Mouse (Mus musculus) forebrain, embryonic 12.5 days (tissue): Measurements from ENCODE around the gene Ncoa3. TPM values are rescaled to one million over a fixed set of nuclear protein-coding genes. Genes with fewer than 3 reads are reported as not detected.
A peak's percentile ranks its signal among the peaks of the same experiment; 100 is the strongest.

Source experiments
- ATAC-seq: fragments of 200-750 bp; cut with Nextera tagmentation; 2 replicates; pipeline ENCODE4 v1.8.0; 2017; ENCODE audit warnings: moderate TSS enrichment; ENCODE audit not compliant: low FRiP score
- H3K27ac ChIP-seq: fragments of 300-500 bp; sonication (generic); 2 replicates; pipeline ENCODE4 v1.5.1; 2016; ENCODE audit warnings: mild to moderate bottlenecking
- H3K27me3 ChIP-seq: fragments of 300-500 bp; sonication (generic); 2 replicates; pipeline ENCODE4 v1.6.1; 2016; ENCODE audit warnings: mild to moderate bottlenecking
- H3K36me3 ChIP-seq: fragments of 300-500 bp; sonication (generic); replicated peaks from 2 replicates; pipeline ENCODE4 v1.6.1; 2016; ENCODE audit warnings: mild to moderate bottlenecking
- H3K4me1 ChIP-seq: fragments of 300-500 bp; sonication (generic); 2 replicates; pipeline ENCODE4 v1.6.1; 2016
- H3K4me2 ChIP-seq: fragments of 300-500 bp; sonication (generic); 2 replicates; pipeline ENCODE4 v1.6.1; 2016; ENCODE audit warnings: mild to moderate bottlenecking, moderate library complexity
- H3K4me3 ChIP-seq: fragments of 300-500 bp; sonication (generic); replicated peaks from 2 replicates; pipeline ENCODE4 v1.5.1; 2016; ENCODE audit warnings: mild to moderate bottlenecking
- H3K9ac ChIP-seq: fragments of 300-500 bp; sonication (generic); 2 replicates; pipeline ENCODE4 v1.6.1; 2016; ENCODE audit warnings: mild to moderate bottlenecking
- H3K9me3 ChIP-seq: fragments of 300-500 bp; sonication (generic); 2 replicates; pipeline ENCODE4 v1.6.1; 2016
- WGBS: fragments of 180-500 bp; shearing (Covaris S2); methylation state at CpG from one replicate; pipeline ENCODE4 v1.1.7; 2016; 5-methylcytosine and 5-hydroxymethylcytosine counted together
- polyA plus RNA-seq: library from polyadenylated mRNA; unstranded; fragments of >200 nt; fragmentation: Nextera tagmentation; extraction: Ambion mirVana; gene quantifications from 2 replicates; pipeline ENCODE4 v1.2.1, GENCODE M21; 2016

Gene Ncoa3
- polyA plus RNA-seq, 1 experiment from 2014 or later = 12.9 TPM

DNA sequence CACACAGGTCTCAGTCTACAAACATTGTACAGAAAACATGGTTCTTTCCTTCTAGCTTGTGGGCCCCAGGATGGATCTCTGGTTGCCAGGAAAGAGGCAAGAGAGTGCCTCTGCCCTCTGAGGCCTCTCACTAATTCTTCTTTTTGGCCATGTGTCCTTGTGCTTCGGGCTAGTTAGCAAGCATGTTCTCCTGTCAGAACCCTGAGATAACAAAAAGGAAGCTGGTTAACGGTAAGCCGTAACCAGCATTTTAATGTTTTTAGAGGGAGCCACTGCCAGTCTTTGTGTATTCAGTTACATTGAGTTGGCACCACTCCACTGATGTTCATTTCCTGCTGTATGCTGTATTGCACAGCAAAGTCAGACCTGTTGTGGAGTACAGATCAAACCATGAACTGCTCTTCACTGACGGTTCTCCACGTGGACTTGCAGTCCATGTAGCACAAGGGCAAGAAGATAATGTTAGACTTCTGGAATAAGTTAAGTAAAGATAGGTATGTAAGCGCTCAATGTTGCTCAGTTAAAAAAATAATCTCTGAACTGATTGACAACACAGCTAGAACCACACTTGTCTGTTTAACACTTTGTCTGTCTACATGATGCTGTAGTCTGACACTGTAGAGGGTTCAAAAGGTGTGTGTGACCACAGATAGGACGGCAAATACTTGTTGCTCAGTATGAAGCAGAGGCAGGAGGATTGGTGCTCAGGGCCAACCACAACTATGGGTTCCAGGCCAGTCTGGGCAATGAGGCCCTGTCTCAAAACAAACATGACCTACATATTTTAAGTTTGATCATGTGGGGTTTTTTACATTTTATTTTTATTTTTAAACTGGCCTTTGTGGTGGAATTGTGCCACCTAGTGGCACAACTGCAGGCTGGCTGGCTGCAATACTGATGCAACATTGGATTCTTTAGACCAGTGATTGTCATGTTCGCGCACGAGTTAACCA, 53.4 kb downstream of the Ncoa3 start:
- ATAC-seq = 0 out of 2 replicates have a peak, but pooled peaks have one; percentile 49
- Histone ChIP-seq H3K4me1 (peaks cover 9% of the 10 kb centered on the region), H3K9me3 (no peaks in the 10 kb centered on the region), H3K27me3 (no peaks in the 10 kb centered on the region), H3K4me3 (no peak overlapping the region), H3K27ac (no peak overlapping the region), H3K36me3 (peaks cover 30% of the 10 kb centered on the region), H3K9ac (no peak overlapping the region), H3K4me2 (no peak overlapping the region)
- 72% methylated on average over 10 of the region's 10 CpGs for WGBS

DNA sequence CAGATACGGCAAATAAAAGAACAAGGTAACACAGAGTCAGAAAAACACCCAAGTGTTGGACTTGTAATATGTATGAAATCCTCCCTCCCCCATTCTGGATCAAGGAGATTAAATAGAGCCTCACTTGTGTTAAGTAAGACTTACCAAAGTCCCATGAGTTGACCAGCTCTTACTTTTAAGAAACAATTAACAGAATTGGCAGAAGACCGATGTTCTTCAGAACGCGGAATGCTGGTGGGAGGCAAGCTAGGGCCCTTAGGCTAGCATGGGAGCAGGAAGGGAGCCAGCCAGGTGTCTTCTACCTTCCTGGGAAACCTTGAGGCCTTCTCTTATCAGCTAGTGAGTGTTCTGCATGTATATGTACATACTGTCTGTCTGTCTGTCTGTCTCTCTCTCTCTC, 55.5 kb downstream of the Ncoa3 start:
- Histone ChIP-seq H3K27ac (no peak overlapping the region), H3K27me3 (no peaks in the 10 kb centered on the region), H3K4me3 (no peak overlapping the region), H3K9me3 (no peaks in the 10 kb centered on the region), H3K9ac (no peak overlapping the region), H3K36me3 (peaks cover 45% of the 10 kb centered on the region), H3K4me2 (no peak overlapping the region), H3K4me1 (no peaks in the 10 kb centered on the region)
- no peak for ATAC-seq
- 95% methylated on average over 4 of the region's 4 CpGs for WGBS

DNA sequence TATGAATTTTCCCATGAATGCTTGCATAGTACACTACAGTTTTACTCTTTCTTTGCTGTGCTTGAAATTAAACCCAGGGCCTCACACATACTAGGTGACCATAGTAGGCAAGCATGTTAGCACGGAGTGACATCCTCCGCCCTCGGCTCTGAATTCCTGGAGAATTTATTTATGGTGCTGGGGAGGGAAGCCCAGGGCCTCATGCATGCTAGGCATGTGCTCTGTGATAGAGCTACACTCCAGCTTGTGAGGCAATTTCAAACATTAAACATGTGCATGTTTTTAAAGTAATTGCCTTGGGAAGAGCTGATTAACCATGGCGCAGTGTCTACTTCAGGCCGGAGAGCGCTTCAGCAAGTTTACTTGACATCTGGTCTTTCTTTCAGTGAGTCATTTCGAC, 56.4 kb downstream of the Ncoa3 start:
- no peak overlapping the region for H3K9ac ChIP-seq
- no peak overlapping the region for H3K4me3 ChIP-seq
- H3K27me3 ChIP-seq = no peaks in the 10 kb centered on the region
- H3K4me2 ChIP-seq = no peak overlapping the region
- no peaks in the 10 kb centered on the region for H3K4me1 ChIP-seq
- peaks cover 49% of the 10 kb centered on the region for H3K36me3 ChIP-seq
- no peak overlapping the region for H3K27ac ChIP-seq
- no peaks in the 10 kb centered on the region for H3K9me3 ChIP-seq
- WGBS = 89% methylated on average over 7 of the region's 7 CpGs
- ATAC-seq = no peak

DNA sequence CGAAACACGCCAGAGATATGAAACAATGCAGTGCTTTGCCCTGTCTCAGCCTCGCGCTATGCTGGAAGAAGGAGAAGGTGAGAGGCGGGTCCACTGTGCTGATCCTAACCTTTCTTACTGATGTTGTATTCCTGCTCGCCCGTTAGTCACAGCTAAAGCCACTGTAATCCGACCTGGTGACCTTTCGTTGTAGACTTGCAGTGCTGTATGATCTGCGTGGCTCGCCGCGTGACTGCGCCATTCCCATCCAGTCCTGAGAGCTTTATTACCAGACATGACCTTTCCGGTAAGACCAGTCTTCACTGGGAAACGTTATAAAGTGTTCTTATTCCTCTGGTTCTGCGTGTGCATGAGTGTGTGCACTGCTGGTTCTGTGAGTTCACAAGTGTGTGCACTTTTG, 59.0 kb downstream of the Ncoa3 start:
- H3K27me3 ChIP-seq = no peaks in the 10 kb centered on the region
- peaks cover 73% of the 10 kb centered on the region for H3K36me3 ChIP-seq
- no peak overlapping the region for H3K9ac ChIP-seq
- H3K4me3 ChIP-seq = no peak overlapping the region
- H3K4me1 ChIP-seq = no peaks in the 10 kb centered on the region
- H3K4me2 ChIP-seq = no peak overlapping the region
- H3K9me3 ChIP-seq = no peaks in the 10 kb centered on the region
- no peak overlapping the region for H3K27ac ChIP-seq
- 91% methylated on average over 17 of the region's 17 CpGs for WGBS
- ATAC-seq = no peak

DNA sequence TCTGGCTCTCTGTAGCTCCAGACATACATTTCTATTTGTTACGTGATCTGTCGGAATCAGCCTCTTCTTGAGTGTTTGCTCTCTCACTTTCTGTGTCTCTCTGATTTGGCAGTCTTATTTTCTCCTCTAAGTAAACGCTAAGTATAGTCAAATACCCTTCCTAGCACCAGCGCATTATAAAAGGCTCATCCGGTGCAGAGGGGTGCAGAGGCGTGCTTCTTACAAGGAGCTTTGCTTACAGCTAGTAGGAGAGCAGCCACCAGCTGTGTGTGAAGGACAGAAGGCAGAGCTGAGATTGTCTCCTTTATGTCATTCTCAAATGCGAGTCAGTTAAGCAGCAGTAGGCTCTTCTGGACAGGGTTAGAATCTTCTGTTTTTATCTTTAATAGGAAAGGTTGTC, 59.5 kb downstream of the Ncoa3 start:
- 92% methylated on average over 7 of the region's 7 CpGs for WGBS
- ATAC-seq = no peak

DNA sequence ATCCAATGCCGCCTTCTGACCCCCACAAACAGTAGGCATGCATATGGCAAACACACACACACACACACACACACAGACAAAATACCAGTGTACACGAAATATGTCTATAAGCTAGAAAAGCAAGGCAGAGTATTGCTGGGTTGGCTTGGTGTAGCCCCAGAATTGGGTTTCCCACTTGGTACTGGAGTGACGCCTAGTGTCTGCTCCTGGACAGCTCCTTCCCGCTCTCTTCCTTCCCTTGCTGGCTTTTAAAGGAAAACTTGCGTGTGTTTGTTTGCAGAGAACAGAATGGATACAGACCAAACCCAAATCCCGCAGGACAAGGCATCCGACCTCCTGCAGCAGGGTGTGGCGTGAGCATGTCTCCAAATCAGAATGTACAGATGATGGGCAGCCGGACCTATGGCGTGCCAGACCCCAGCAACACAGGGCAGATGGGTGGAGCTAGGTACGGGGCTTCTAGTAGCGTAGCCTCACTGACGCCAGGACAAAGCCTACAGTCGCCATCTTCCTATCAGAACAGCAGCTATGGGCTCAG, 61.6 kb downstream of the Ncoa3 start:
- WGBS = 94% methylated on average over 14 of the region's 14 CpGs
- Histone ChIP-seq H3K36me3 (peaks cover 72% of the 10 kb centered on the region), H3K9ac (no peak overlapping the region), H3K4me3 (no peak overlapping the region), H3K4me1 (no peaks in the 10 kb centered on the region), H3K27ac (no peak overlapping the region), H3K27me3 (no peaks in the 10 kb centered on the region), H3K9me3 (no peaks in the 10 kb centered on the region), H3K4me2 (no peak overlapping the region)
- no peak for ATAC-seq

More for the DNA sequence above, 59.5 kb downstream of the Ncoa3 start:
- Histone ChIP-seq H3K9ac (no peak overlapping the region), H3K27ac (no peak overlapping the region), H3K27me3 (no peaks in the 10 kb centered on the region), H3K36me3 (peaks cover 77% of the 10 kb centered on the region), H3K4me3 (no peak overlapping the region), H3K9me3 (no peaks in the 10 kb centered on the region), H3K4me2 (no peak overlapping the region), H3K4me1 (no peaks in the 10 kb centered on the region)

DNA sequence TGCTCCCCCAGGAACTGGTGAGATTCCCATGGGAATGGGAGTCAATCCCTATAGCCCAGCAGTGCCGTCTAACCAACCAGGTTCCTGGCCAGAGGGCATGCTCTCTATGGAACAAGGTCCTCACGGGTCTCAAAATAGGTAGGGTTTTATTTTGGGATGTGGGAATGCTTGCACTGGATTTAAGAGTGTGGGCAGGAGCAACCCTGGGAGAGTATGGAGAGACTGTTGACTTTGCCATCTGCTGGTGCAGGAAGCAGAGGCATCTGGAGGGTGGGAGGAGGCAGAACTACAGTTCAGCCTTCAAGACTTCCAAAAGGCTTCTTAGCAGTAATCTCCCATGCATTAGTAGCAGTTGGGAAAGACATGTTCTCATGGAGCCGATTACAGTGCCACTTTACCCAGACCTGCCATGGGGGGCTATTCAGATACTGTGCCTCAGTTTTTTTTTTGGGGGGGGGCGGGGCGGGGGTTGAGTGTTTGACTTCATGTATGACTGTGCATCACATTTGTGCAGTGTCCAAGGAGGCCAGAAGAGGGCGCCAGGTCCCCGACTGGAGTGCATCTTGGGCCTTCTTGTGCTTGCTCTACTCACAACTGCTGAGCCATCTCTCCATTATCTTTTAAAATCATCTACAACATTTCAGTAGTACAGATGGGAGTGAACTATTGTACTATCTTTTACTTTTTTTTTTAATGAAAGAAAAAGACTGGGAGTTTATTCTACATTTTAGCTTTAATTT, 67.4 kb downstream of the Ncoa3 start:
- no peaks in the 10 kb centered on the region for H3K27me3 ChIP-seq
- H3K4me3 ChIP-seq = no peak overlapping the region
- H3K27ac ChIP-seq = no peak overlapping the region
- H3K4me1 ChIP-seq = no peaks in the 10 kb centered on the region
- peaks cover 80% of the 10 kb centered on the region for H3K36me3 ChIP-seq
- H3K9ac ChIP-seq = no peak overlapping the region
- no peaks in the 10 kb centered on the region for H3K9me3 ChIP-seq
- 74% methylated on average over 7 of the region's 7 CpGs for WGBS
- no peak for ATAC-seq
- no peak overlapping the region for H3K4me2 ChIP-seq

DNA sequence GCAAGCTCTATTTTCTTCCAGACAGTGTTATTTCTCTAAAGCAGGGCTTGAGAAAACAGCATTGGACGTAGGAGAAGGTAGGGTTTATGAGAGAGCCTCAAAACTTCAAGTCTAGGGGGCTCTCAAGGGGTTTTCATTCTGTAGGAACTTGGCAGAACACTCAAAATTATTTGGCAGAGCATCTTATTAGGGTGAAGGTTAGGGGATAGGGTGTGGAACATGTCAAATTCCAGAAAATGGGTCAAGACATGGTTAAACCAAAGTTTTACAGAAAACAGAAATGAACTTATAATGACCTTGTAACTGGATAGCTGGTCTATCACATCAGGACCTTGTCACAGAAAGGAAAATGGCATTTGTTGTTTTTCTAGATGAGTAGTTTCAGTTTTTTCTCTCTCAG, 69.6 kb downstream of the Ncoa3 start:
- 91% methylated on average over 1 of the region's 1 CpGs for WGBS
- no peaks in the 10 kb centered on the region for H3K4me1 ChIP-seq
- no peaks in the 10 kb centered on the region for H3K9me3 ChIP-seq
- no peaks in the 10 kb centered on the region for H3K27me3 ChIP-seq
- no peak for ATAC-seq
- H3K27ac ChIP-seq = no peak overlapping the region
- peaks cover 77% of the 10 kb centered on the region for H3K36me3 ChIP-seq
- H3K9ac ChIP-seq = no peak overlapping the region
- H3K4me3 ChIP-seq = no peak overlapping the region
- H3K4me2 ChIP-seq = no peak overlapping the region

DNA sequence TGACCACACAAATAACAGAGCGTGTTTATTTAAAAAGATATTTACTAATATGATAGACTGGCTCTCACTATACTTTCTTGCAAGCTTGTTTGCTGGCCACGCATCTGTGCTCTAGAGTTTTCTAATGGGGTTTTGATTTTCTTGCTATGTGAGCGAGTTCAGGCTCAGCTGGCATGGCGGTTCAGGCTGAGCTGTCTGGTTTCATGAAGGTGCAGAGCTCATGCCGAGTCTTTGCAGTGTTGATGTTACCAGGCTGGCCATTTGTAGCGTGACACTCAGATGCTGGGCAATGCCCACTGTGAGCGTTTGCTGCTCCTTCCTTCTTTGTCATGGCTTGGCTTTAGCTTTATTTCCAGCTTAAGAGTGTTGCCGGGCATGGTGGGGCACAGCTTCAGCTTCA, 70.0 kb downstream of the Ncoa3 start:
- H3K27me3 ChIP-seq = no peaks in the 10 kb centered on the region
- H3K9me3 ChIP-seq = no peaks in the 10 kb centered on the region
- H3K4me3 ChIP-seq = no peak overlapping the region
- no peak overlapping the region for H3K27ac ChIP-seq
- no peaks in the 10 kb centered on the region for H3K4me1 ChIP-seq
- peaks cover 79% of the 10 kb centered on the region for H3K36me3 ChIP-seq
- no peak overlapping the region for H3K9ac ChIP-seq
- no peak for ATAC-seq
- 93% methylated on average over 8 of the region's 8 CpGs for WGBS
- H3K4me2 ChIP-seq = no peak overlapping the region

DNA sequence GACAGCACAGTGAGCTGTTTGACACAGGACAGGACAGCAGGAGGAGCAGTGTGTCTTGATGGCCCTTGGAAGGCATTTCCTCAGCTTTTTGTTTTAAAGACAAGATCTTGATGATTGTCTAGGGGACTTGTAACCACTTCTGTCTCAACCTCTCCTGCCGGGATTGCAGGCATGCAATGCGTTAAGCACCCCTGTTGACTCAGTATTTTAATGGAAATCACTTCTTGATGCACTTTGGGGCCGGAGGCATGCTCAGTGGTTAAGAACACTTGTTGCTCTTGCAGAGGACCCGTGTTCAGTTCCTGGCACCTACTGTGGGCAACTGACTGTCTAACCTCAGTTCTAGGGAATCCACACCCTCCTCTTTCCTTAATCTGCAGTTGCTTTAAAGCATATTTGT, 74.0 kb downstream of the Ncoa3 start:
- no peak for ATAC-seq
- peaks cover 82% of the 10 kb centered on the region for H3K36me3 ChIP-seq
- no peaks in the 10 kb centered on the region for H3K4me1 ChIP-seq
- no peaks in the 10 kb centered on the region for H3K9me3 ChIP-seq
- no peak overlapping the region for H3K4me2 ChIP-seq
- no peak overlapping the region for H3K9ac ChIP-seq
- no peak overlapping the region for H3K4me3 ChIP-seq
- no peaks in the 10 kb centered on the region for H3K27me3 ChIP-seq
- no peak overlapping the region for H3K27ac ChIP-seq
- 68% methylated on average over 4 of the region's 4 CpGs for WGBS

DNA sequence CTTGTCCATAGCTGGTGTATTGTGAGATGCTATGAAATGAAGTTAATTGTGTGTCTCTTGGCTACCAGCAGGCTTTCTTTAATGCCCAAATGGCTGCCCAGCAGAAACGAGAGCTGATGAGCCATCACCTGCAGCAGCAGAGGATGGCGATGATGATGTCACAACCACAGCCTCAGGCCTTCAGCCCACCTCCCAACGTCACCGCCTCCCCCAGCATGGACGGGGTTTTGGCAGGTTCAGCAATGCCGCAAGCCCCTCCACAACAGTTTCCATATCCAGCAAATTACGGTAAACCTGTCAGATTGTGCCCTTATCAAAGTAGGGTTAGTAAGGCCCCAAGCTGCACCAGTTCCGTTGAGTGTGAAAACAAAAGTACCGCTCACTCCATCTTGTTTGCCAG, 75.8 kb downstream of the Ncoa3 start:
- no peak overlapping the region for H3K4me3 ChIP-seq
- no peaks in the 10 kb centered on the region for H3K27me3 ChIP-seq
- H3K4me2 ChIP-seq = no peak overlapping the region
- H3K36me3 ChIP-seq = peaks cover 76% of the 10 kb centered on the region
- ATAC-seq = no peak
- H3K9me3 ChIP-seq = no peaks in the 10 kb centered on the region
- no peak overlapping the region for H3K27ac ChIP-seq
- 86% methylated on average over 9 of the region's 9 CpGs for WGBS
- no peak overlapping the region for H3K9ac ChIP-seq
- no peaks in the 10 kb centered on the region for H3K4me1 ChIP-seq

DNA sequence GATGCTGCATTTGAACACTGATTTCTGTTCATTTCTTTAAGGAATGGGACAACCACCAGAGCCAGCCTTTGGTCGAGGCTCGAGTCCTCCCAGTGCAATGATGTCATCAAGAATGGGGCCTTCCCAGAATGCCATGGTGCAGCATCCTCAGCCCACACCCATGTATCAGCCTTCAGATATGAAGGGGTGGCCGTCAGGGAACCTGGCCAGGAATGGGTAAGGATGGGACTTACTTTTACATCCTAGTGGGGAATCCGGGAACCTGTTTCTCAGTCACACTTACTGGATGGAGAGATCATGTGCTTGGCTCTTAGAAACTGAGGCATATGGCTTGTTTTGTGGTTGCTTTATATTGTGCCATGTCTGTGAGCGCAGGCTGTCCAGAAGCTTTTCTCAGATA, 76.7 kb downstream of the Ncoa3 start:
- Histone ChIP-seq H3K4me1 (peaks cover 3% of the 10 kb centered on the region; the same call in 1 of the 2 replicates), H3K9me3 (no peaks in the 10 kb centered on the region), H3K36me3 (peaks cover 68% of the 10 kb centered on the region), H3K4me3 (no peak overlapping the region), H3K27me3 (no peaks in the 10 kb centered on the region), H3K27ac (no peak overlapping the region), H3K9ac (no peak overlapping the region), H3K4me2 (no peak overlapping the region)
- no peak for ATAC-seq
- WGBS = 89% methylated on average over 5 of the region's 5 CpGs
